In the genomic region with DNA sequence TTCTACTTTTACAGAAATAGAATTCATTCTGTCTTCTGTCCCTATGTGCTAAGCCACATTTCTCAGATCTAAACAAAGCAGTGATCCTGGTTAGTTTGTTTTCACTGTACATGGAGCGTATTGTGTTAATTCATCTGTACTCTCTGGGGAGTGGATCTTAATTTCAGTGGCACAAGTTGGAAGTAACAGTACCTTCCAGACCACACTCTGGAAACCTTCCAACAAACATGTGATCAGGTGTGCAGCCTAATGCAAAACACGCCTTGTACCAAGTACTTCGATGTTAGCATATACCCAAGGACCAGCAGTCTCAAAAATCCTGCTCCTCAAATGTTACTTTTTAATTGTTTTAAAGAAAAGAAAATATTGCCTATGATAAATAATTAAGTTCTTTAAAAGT, we compare ENCODE assay signal across 24 mouse cellular contexts.
DNase-seq lines count a peak whose midpoint lies in the region; ATAC-seq lines count a peak whose summit lies in the region.
"Had no signal": no experiment of that assay in that cellular context is flagged by ENCODE, and none has a peak within 500 bp of the region (broad histone marks: within the 10 kb centered on the region; RNA-seq: fewer than 3 reads in every experiment).

No protein-coding gene starts in this region.

- no peak overlapping the region for H3K9ac ChIP-seq in forebrain, embryonic 16.5 days (replicated peaks; ENCODE audit: low read depth, low read length)
- no peak overlapping the region for H3K9ac ChIP-seq in hindbrain, embryonic 11.5 days (ENCODE audit: low read depth, low read length)
- H3K9ac ChIP-seq in hindbrain, embryonic 16.5 days (ENCODE audit: low read depth, low read length) = no peak overlapping the region
- H3K9ac ChIP-seq in embryonic facial prominence, embryonic 14.5 days (ENCODE audit: low read depth, low read length) = no peak overlapping the region
- no peak overlapping the region for H3K9ac ChIP-seq in midbrain, embryonic 14.5 days (replicated peaks; ENCODE audit: low read length)
- H3K9ac ChIP-seq: embryonic facial prominence, embryonic 13.5 days; liver, embryonic 12.5 days; liver, postnatal 0 days; stomach, embryonic 15.5 days had no signal

- H3K4me3 ChIP-seq in forebrain, embryonic 10.5 days = no peak overlapping the region
- no peak overlapping the region for H3K4me3 ChIP-seq in forebrain, embryonic 16.5 days (replicated peaks; ENCODE audit: low read length)
- H3K4me3 ChIP-seq in hindbrain, embryonic 11.5 days (ENCODE audit: low read depth, low read length) = no peak overlapping the region
- H3K4me3 ChIP-seq in hindbrain, embryonic 16.5 days (ENCODE audit: low read length) = no peak overlapping the region
- H3K4me3 ChIP-seq in embryonic facial prominence, embryonic 14.5 days (ENCODE audit: low read depth, low read length) = no peak overlapping the region
- no peak overlapping the region for H3K4me3 ChIP-seq in midbrain, embryonic 14.5 days (replicated peaks; ENCODE audit: low read depth, low read length)
- H3K4me3 ChIP-seq: embryonic facial prominence, embryonic 13.5 days; erythroblast, embryonic 14.5 days; liver, embryonic 12.5 days; stomach, embryonic 15.5 days had no signal

- peak overlapping the region; percentile 25; the same call in 1 of the 2 replicates for H3K27ac ChIP-seq in forebrain, embryonic 10.5 days
- H3K27ac ChIP-seq in forebrain, embryonic 16.5 days (ENCODE audit: low read length) = no peak overlapping the region
- peak overlapping the region; percentile 51; the same call in 1 of the 2 replicates for H3K27ac ChIP-seq in hindbrain, embryonic 11.5 days (ENCODE audit: low read depth, low read length)
- H3K27ac ChIP-seq in hindbrain, embryonic 16.5 days (ENCODE audit: low read depth, low read length) = no peak overlapping the region
- H3K27ac ChIP-seq in embryonic facial prominence, embryonic 14.5 days (replicated peaks; ENCODE audit: low read depth, low read length) = no peak overlapping the region
- no peak overlapping the region for H3K27ac ChIP-seq in midbrain, embryonic 14.5 days (replicated peaks; ENCODE audit: low read depth, low read length)
- H3K27ac ChIP-seq: embryonic facial prominence, embryonic 13.5 days; liver, embryonic 12.5 days; stomach, embryonic 15.5 days had no signal

- no peak overlapping the region for H3K4me2 ChIP-seq in forebrain, embryonic 16.5 days (ENCODE audit: low read length)
- H3K4me2 ChIP-seq in hindbrain, embryonic 11.5 days (replicated peaks; ENCODE audit: low read depth, low read length) = no peak overlapping the region
- no peak overlapping the region for H3K4me2 ChIP-seq in hindbrain, embryonic 16.5 days (ENCODE audit: low read length)
- no peak overlapping the region for H3K4me2 ChIP-seq in embryonic facial prominence, embryonic 14.5 days (ENCODE audit: low read depth, low read length)
- no peak overlapping the region for H3K4me2 ChIP-seq in midbrain, embryonic 14.5 days (ENCODE audit: low read length)
- H3K4me2 ChIP-seq: embryonic facial prominence, embryonic 13.5 days; heart, embryonic 11.5 days; liver, embryonic 12.5 days; stomach, embryonic 15.5 days had no signal

- no peak for DNase-seq in forebrain, embryonic 10.5 days (ENCODE audit: extremely low spot score, low spot score)
- no peak for DNase-seq in hindbrain, embryonic 11.5 days (ENCODE audit: low spot score)
- peak; percentile 50 for DNase-seq in embryonic facial prominence, embryonic 14.5 days (ENCODE audit: low spot score)
- DNase-seq in midbrain, embryonic 14.5 days = peak; percentile 45
- no peak for DNase-seq in right cerebral cortex, postnatal 14 days
- DNase-seq: adrenal gland, postnatal 25 days; cerebellum, adult 18-20 months; gastrocnemius, postnatal 25 days; heart, adult 11 months; heart, postnatal 36 days; kidney, adult 9 months; kidney, postnatal 10 days; layer of hippocampus, postnatal 36 days; liver, postnatal 0 days; lung, postnatal 36 days; right cerebral cortex, postnatal 25 days had no signal

- H3K9me3 ChIP-seq in forebrain, embryonic 10.5 days = no peaks in the 10 kb centered on the region
- H3K9me3 ChIP-seq in forebrain, embryonic 16.5 days (ENCODE audit: control insufficient read depth, low read length) = no peaks in the 10 kb centered on the region
- H3K9me3 ChIP-seq in hindbrain, embryonic 11.5 days (ENCODE audit: control insufficient read depth, low read length) = no peaks in the 10 kb centered on the region
- H3K9me3 ChIP-seq in hindbrain, embryonic 16.5 days (ENCODE audit: control insufficient read depth, low read length) = no peaks in the 10 kb centered on the region
- no peaks in the 10 kb centered on the region for H3K9me3 ChIP-seq in embryonic facial prominence, embryonic 14.5 days (ENCODE audit: control insufficient read depth, low read length)
- no peaks in the 10 kb centered on the region for H3K9me3 ChIP-seq in midbrain, embryonic 14.5 days (ENCODE audit: control insufficient read depth, low read length)
- H3K9me3 ChIP-seq: embryonic facial prominence, embryonic 13.5 days; liver, embryonic 12.5 days; stomach, embryonic 15.5 days had no signal

- no peak for ATAC-seq in forebrain, embryonic 16.5 days
- ATAC-seq in hindbrain, embryonic 11.5 days (ENCODE audit: low FRiP score) = peak; percentile 23; the same call in 1 of the 2 replicates
- ATAC-seq in hindbrain, embryonic 16.5 days = no peak
- peak; percentile 75; the same call in 1 of the 2 replicates for ATAC-seq in embryonic facial prominence, embryonic 14.5 days (ENCODE audit: low read depth)
- ATAC-seq in midbrain, embryonic 14.5 days (ENCODE audit: low FRiP score, low TSS enrichment) = no peak
- ATAC-seq: intestine, postnatal 0 days; liver, embryonic 12.5 days; liver, postnatal 0 days had no signal

- H3K36me3 ChIP-seq in forebrain, embryonic 10.5 days (replicated peaks) = no peaks in the 10 kb centered on the region
- no peaks in the 10 kb centered on the region for H3K36me3 ChIP-seq in forebrain, embryonic 16.5 days (ENCODE audit: control insufficient read depth, insufficient read depth)
- no peaks in the 10 kb centered on the region for H3K36me3 ChIP-seq in hindbrain, embryonic 11.5 days (ENCODE audit: control insufficient read depth, insufficient read depth, low read length)
- no peaks in the 10 kb centered on the region for H3K36me3 ChIP-seq in hindbrain, embryonic 16.5 days (ENCODE audit: control insufficient read depth, insufficient read depth, low read length)
- H3K36me3 ChIP-seq in embryonic facial prominence, embryonic 14.5 days (ENCODE audit: control insufficient read depth, insufficient read depth, low read length) = no peaks in the 10 kb centered on the region
- no peaks in the 10 kb centered on the region for H3K36me3 ChIP-seq in midbrain, embryonic 14.5 days (ENCODE audit: control insufficient read depth, insufficient read depth, low read length)
- H3K36me3 ChIP-seq: embryonic facial prominence, embryonic 13.5 days; liver, embryonic 12.5 days; stomach, embryonic 15.5 days had no signal

- H3K27me3 ChIP-seq in forebrain, embryonic 10.5 days (ENCODE audit: poor library complexity, severe bottlenecking) = no peaks in the 10 kb centered on the region
- no peaks in the 10 kb centered on the region for H3K27me3 ChIP-seq in forebrain, embryonic 16.5 days (replicated peaks; ENCODE audit: control insufficient read depth, insufficient read depth, low read length)
- H3K27me3 ChIP-seq in hindbrain, embryonic 11.5 days (ENCODE audit: control insufficient read depth, insufficient read depth, low read length) = no peaks in the 10 kb centered on the region
- H3K27me3 ChIP-seq in hindbrain, embryonic 16.5 days (replicated peaks; ENCODE audit: control insufficient read depth, insufficient read depth, low read length) = no peaks in the 10 kb centered on the region
- H3K27me3 ChIP-seq in embryonic facial prominence, embryonic 14.5 days (replicated peaks; ENCODE audit: control insufficient read depth, insufficient read depth, low read length) = no peaks in the 10 kb centered on the region
- H3K27me3 ChIP-seq in midbrain, embryonic 14.5 days (ENCODE audit: control insufficient read depth, insufficient read depth, low read length) = no peaks in the 10 kb centered on the region
- H3K27me3 ChIP-seq: embryonic facial prominence, embryonic 13.5 days; liver, embryonic 12.5 days; stomach, embryonic 15.5 days had no signal

- peaks cover 61% of the 10 kb centered on the region for H3K4me1 ChIP-seq in forebrain, embryonic 10.5 days
- H3K4me1 ChIP-seq in forebrain, embryonic 16.5 days (replicated peaks; ENCODE audit: control insufficient read depth, insufficient read depth, low read length) = peaks cover 6% of the 10 kb centered on the region
- H3K4me1 ChIP-seq in hindbrain, embryonic 11.5 days (replicated peaks; ENCODE audit: control insufficient read depth, insufficient read depth, low read length) = no peaks in the 10 kb centered on the region
- peaks cover 3% of the 10 kb centered on the region; the same call in 1 of the 2 replicates for H3K4me1 ChIP-seq in hindbrain, embryonic 16.5 days (ENCODE audit: control insufficient read depth, insufficient read depth, low read depth, low read length)
- no peaks in the 10 kb centered on the region for H3K4me1 ChIP-seq in embryonic facial prominence, embryonic 14.5 days (ENCODE audit: control insufficient read depth, insufficient read depth, low read length)
- peaks cover 11% of the 10 kb centered on the region; the same call in 1 of the 2 replicates for H3K4me1 ChIP-seq in midbrain, embryonic 14.5 days (ENCODE audit: control insufficient read depth, insufficient read depth, low read length)
- H3K4me1 ChIP-seq: liver, embryonic 12.5 days; stomach, embryonic 15.5 days had no signal

- WGBS in forebrain, embryonic 10.5 days = 81% methylated on average over 3 of the region's 3 CpGs
- 41% methylated on average over 3 of the region's 3 CpGs for WGBS in forebrain, embryonic 16.5 days
- WGBS in hindbrain, embryonic 11.5 days = 55% methylated on average over 3 of the region's 3 CpGs
- WGBS in hindbrain, embryonic 16.5 days = 35% methylated on average over 3 of the region's 3 CpGs
- 48% methylated on average over 3 of the region's 3 CpGs for WGBS in embryonic facial prominence, embryonic 14.5 days
- WGBS in midbrain, embryonic 14.5 days = 31% methylated on average over 3 of the region's 3 CpGs

Comparison
In these comparisons a context has a peak if more than half of its experiments do, and no peak if none do; other contexts are left out.
1. H3K27ac ChIP-seq: peak in forebrain, embryonic 10.5 days (single experiment) and hindbrain, embryonic 11.5 days (single experiment); none in forebrain, embryonic 16.5 days (single experiment), hindbrain, embryonic 16.5 days (single experiment), embryonic facial prominence, embryonic 14.5 days (single experiment) and midbrain, embryonic 14.5 days (single experiment).
2. ATAC-seq: peak in hindbrain, embryonic 11.5 days (single experiment) and embryonic facial prominence, embryonic 14.5 days (single experiment); none in forebrain, embryonic 16.5 days (single experiment), hindbrain, embryonic 16.5 days (single experiment) and midbrain, embryonic 14.5 days (single experiment).
3. DNase-seq: peak in embryonic facial prominence, embryonic 14.5 days (single experiment) and midbrain, embryonic 14.5 days (single experiment); none in forebrain, embryonic 10.5 days (single experiment), hindbrain, embryonic 11.5 days (single experiment) and right cerebral cortex, postnatal 14 days (single experiment).